Mouse (Mus musculus): ENCODE data around the gene Ctnnbl1.

Ctnnbl1 gene

DNA sequence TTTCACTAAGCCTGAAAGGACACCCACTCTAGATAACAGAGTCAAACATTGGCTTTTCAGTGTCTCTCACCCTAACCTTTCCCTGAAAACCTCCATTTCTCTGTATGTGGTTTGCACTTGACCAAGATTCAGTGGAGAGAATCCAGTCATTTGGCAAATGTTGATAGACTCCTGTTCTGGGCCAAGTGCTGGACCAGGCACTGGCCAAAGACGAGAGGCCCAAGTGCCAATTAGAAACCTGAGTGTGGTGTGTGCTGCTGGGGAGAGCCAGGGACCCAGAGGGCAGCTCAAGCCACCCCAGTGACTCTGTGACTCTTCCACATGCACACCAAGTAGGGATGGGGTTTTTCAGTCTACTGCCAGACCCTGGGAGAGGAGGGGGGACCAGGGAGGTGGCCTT lies 136.5 kb downstream of the Ctnnbl1 start:
- DNase-seq (ENCODE audit: extremely low spot score) = no peak

DNA sequence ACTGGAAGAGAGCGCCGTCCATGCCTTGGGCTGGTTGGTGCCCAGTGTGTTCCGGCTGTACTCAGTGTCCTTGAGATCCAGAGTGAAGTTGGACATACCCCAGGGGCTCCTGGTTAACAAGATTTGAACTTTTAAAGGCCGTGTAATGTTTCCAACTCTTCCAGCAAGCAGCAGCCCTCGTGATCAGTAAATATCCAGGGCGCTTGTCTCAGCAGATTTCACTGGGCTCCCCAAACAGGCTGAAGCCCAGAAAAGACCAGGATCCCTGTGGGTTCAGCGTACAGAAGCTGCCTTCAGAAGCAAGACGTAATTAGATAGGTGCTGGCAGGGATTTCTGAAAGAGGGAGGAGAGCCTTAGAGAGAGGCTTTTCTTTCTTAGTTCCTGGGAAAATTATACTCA lies 137.9 kb downstream of the Ctnnbl1 start:
- DNase-seq (ENCODE audit: extremely low spot score) = no peak

DNA sequence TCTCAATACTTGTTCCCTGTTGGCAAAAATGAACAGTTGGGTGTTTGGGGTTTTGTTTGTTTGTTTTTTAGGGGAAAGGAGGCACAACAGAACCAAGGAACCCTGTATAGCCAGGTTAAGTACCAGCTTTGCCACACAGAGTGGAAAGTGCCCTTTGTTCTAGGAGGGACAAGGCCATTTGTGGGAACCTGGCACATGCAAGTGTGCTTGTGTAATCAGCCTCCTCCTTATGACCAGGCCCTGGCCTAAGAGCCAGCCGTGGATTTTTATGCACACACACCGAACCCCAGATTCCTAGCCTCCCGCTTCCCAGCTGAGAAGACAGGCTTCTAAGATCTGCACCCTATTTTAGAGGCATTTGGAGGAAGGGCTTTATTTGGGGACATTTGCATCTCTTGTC lies 140.2 kb downstream of the Ctnnbl1 start:
- no peak for DNase-seq (ENCODE audit: extremely low spot score)

DNA sequence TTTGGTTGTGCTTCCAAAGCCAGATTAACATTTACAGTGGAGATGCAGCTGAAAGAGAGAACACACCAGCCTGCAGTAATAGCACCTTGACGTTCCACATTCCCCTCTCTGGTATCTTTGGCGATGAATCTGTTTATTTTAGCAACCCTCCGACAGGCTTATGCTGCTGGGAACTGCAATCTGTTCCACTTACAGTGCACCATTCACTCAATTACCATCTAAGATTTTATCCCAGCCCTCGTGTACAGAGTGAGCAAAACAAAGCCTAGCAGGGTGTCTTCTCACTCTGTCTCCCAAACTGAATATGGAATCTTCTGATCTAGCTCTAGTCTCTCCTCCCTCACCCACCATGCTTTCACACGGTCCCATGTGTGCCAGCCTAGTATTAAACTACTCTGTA lies 140.8 kb downstream of the Ctnnbl1 start:
- DNase-seq (ENCODE audit: extremely low spot score) = no peak

DNA sequence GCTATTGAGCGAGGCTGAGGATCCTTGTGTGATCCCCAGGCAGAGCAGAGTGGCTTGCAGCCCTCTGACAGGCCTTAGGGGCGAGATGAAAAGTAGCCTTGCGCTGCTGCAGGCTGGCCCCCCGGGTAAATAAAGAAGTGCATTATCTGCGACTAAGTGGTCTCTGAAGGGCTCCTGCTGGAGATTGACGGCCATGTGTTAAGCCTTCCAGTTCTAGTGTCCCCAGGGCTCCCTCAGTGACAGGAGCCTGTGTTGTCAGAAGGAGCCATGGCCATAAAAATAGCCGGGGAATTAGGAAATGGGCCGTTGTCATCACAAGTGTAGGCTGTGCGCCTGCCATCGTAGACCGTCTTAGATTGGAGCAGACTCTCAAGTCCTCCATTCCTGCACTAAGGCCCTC lies 144.7 kb downstream of the Ctnnbl1 start:
- peak; percentile 5 for DNase-seq (ENCODE audit: extremely low spot score)

DNA sequence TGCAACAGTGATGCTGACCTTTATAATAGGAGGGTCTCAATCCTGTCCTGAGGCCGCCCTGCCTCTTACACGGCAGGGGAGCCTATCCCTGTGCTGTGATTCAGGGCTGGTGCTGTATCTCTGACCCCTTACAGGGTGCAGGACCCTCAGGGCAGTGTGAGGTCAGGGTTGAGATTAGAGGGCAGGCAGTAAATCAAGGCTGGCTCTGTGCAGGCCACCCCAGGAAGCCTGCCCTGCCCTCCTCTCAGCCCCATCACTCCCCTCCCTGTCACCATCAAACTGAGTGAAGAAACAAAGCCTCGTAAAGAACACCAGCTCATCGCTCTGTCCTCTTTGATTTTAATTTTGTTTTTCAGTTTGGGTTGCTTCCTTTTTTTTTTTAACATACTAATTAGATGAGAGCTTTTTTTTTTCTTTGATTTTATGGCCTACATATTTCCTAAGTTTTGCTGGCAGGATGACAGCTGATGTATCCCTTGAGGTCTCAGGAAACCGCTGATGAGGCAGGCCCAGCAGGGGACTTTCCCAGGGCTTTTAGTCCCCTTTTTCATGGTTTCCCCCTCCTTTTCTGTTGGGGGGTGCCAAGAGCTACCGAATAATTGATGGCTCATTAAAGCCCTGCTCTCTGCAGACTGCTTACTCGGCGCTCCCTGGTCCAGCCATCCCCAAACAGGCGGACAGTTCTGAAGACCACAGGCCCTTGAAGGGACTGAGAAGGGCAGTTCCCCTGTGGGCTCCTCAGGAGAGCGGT lies 150.2 kb downstream of the Ctnnbl1 start:
- DNase-seq (ENCODE audit: extremely low spot score) = peak; percentile 62

DNA sequence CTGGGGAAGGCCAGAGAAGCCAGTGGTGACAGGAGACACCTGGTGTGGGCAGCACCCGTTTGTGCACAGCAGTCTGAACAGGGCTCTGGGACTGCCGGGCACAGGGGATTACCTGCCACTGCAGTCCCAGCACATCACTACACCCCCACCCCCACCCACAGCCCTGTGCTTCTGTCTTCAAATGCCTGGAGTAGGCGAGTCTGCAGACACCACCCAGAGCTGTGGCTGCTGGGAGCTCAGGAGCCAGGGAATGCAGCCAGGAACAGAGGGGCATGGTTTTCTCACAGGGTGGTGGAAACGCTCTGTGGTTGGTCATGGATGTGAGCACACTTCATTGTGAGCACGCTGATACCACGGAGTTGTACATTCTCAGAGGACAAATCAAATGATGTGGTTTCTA lies 154.0 kb downstream of the Ctnnbl1 start:
- no peak for DNase-seq (ENCODE audit: extremely low spot score)

DNA sequence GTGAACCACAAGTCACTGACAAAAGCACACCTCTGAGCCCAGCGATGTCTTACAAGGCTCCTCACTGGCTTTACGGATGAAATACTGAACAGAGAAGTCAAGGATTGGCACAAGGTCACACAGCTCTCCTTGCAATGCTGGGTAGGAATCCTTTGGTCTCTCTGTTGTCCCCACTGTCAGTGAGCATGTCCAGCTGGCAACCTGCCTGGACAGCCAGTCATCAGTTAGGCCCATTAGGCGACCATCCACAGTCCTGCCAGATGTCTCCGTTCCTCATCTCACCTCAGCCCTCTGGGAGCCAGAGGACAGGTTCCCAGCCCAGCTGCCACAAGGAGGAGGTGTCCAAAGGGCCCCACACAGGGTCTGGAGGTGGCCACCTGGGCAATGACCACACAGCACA lies 159.9 kb downstream of the Ctnnbl1 start:
- DNase-seq (ENCODE audit: extremely low spot score) = no peak

- DNase-seq (ENCODE audit: extremely low spot score) = peak; percentile 92
Observed at GRCm38 (mm10) chr2:157913204-157913636, 176.0 kb downstream of the Ctnnbl1 start.

GRCm38 (mm10) chr2:157913705-157914104 lies 176.5 kb downstream of the Ctnnbl1 start:
- no peak for DNase-seq (ENCODE audit: extremely low spot score)

- peak; percentile 39 for DNase-seq (ENCODE audit: extremely low spot score)
Observed at GRCm38 (mm10) chr2:157914105-157914764, 177.0 kb downstream of the Ctnnbl1 start, which contains the start of gene Vstm2l. TSS of gene Vstm2l (plus strand) at chr2:157914653.

DNA sequence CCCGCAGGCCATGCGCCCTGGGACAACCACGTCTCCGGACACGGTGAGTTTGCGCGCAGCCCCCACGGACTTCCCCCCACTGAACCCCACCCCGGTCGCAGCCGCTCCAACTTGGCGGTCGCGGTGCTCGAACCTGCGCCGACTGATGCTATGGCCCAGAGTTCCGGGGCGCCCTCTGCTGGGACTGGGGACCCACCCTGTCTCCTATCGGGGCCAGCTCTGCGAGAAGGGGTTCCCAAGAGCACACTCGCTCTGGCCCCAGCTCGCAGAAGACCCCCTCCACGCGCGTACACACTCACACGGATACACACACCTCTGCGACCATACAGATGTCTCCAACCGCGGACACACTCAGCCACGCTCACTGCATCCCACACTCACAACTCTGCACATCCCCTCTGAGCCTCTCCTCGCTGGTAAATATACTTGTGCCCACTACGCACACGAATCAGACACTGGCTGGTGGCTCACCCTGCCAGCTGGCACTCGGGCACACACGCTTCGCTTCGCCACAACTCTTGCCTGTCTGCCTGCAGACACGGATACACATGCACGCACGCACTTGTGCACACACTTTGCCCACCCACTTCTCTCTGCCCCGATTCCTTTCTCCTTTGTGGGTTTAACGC lies 177.8 kb downstream of the Ctnnbl1 start:
- DNase-seq (ENCODE audit: extremely low spot score) = no peak

DNA sequence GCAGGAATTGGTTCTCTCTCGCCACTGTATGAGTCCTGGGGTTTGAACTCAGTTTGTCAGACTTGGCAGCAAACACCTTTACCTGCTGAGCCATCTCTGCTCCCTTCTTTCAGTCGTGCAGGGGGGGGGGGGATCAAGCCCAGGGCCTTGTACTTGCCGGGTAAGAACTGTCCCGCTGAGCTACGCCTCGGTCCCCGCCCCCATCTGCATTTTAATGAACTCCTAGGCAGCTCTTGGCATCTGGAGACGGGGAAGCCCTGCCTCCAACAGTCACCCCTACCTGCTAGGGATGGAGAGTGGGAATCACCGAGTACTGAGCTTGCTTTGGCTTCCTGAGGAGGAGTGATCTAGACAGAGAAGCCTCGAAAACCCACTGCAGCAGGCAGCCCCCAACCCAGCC lies 181.3 kb downstream of the Ctnnbl1 start:
- no peak for DNase-seq (ENCODE audit: extremely low spot score)

GRCm38 (mm10) chr2:157921551-157921950 lies 184.3 kb downstream of the Ctnnbl1 start:
- no peak for DNase-seq (ENCODE audit: extremely low spot score)

GRCm38 (mm10) chr2:157923406-157923805 lies 186.2 kb downstream of the Ctnnbl1 start:
- DNase-seq (ENCODE audit: extremely low spot score) = peak; percentile 20

DNA sequence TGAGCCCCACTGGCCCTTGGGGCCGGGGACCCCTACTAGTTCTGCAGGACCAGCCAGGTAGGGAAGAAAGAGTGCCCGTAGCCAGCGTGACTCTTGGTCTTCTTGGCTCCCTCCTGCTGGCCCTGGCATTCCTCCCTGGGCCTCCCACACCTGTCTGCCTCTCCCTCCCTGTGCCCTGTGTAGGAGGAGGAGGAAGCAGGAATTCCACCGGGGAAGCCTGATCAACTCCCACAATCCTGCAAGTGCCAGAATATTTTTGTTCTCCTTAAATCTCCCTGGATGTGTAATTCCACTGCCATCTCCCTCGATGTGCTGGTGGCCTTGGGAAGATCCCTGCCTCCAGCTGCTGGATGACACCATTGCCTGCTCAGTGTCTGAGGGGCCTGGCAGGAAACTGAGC lies 187.3 kb downstream of the Ctnnbl1 start:
- no peak for DNase-seq (ENCODE audit: extremely low spot score)

DNA sequence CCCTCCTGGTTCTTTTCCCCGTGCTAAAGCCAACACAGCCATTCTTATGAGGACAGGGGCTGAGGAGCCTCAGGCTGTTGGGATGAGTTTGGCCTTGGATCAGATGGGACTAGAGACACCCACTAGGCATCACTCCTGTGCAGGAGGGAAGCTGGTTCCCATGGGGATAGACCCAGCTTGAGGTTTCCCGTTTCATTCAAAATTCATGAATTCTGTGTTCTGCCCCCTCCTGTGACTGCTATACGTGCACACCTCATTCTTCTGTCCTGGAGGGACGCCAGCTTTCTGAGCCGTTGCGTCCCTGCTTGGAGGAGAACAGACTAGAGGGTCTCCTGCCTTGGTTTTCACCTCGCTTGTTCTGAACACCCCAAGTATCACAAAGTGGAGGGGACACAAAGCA lies 189.3 kb downstream of the Ctnnbl1 start:
- DNase-seq (ENCODE audit: extremely low spot score) = no peak

GRCm38 (mm10) chr2:157926927-157927326 lies 189.7 kb downstream of the Ctnnbl1 start:
- no peak for DNase-seq (ENCODE audit: extremely low spot score)

DNA sequence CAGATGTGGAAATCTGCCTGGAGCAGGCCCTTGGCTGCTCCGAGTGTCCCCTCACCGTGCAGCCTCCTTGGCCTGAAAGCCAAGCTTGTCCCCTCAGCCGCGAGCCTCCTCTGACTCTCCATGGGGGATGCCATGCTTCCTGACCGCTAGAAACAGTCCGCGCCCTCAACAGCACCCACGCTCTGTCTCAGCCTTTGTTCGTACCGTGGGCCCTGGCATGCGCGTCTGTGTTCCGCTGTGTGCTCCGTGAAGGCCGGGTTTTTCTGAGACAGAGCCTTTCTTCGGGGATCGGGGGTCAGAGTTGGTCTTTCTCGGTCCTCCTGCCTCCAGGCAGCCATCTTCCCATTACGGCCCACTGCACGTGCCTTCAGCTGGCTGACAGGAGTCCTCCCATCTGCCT lies 190.2 kb downstream of the Ctnnbl1 start:
- no peak for DNase-seq (ENCODE audit: extremely low spot score)

- DNase-seq (ENCODE audit: extremely low spot score) = no peak
Observed at GRCm38 (mm10) chr2:157927815-157928214, 190.6 kb downstream of the Ctnnbl1 start.

DNA sequence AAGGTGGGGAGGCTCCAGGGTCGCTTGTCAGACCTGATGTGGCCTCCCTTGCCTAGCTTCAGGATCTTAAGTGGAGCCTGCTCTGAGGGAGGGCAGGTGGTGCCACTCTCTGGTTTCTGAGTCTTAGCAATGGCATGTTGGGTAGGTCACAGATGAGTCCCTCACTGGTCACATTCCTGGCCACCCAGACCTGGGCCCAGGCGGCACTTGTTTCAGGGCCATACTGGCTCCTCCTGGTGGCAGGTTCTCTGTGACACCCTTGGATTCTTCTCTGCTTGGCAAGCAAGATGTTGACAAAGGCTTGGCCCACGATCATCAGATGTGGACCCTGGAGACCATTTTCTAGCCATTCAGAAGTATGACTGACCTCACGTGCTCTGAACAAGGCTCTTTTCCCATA lies 195.5 kb downstream of the Ctnnbl1 start:
- no peak for DNase-seq (ENCODE audit: extremely low spot score)

GRCm38 (mm10) chr2:157935444-157936171 lies 198.4 kb downstream of the Ctnnbl1 start:
- DNase-seq (ENCODE audit: extremely low spot score) = no peak

Data from embryo, embryonic 9.5 days (tissue).